Mouse (Mus musculus) gastrocnemius, adult 2 months (tissue): ENCODE results near the gene Magel2. TPM values are rescaled to one million over a fixed set of nuclear protein-coding genes. Genes with fewer than 3 reads are reported as not detected.

Experiments used
- DNase-seq: peaks from one replicate; pipeline ENCODE4 v3.0.0; 2022
- H3K27ac ChIP-seq: fragments of 200-600 bp; 2 replicates; pipeline ENCODE4 v1.8.1; 2022; ENCODE audit warnings: mild to moderate bottlenecking
- H3K4me3 ChIP-seq: fragments of 200-600 bp; 2 replicates; pipeline ENCODE4 v1.8.1; 2022; ENCODE audit warnings: mild to moderate bottlenecking, moderate library complexity
- CTCF ChIP-seq: fragments of 200-600 bp; IDR thresholded peaks from 2 replicates; pipeline ENCODE4 v1.8.1; 2022; ENCODE audit warnings: antibody characterized with exemption, mild to moderate bottlenecking, moderate library complexity
- intact Hi-C: fragments of 180-260 bp; cut with DNase I; formaldehyde crosslinking; loops from one replicate; pipeline ENCODE4 v1.15.1; 2025
- long read RNA-seq, 2 experiments: library from polyadenylated mRNA; stranded (forward); transcript quantifications; one replicate each; pipeline ENCODE4 v2.0.0; 2021
- total RNA-seq, 2 experiments: library from RNA; stranded (reverse); gene quantifications; 2 replicates each; pipeline ENCODE4 v1.2.3; 2021

Magel2 gene
- total RNA-seq = not detected
- long read RNA-seq, experiment 1 = 0 reads
- long read RNA-seq, experiment 2 = 0 reads

- H3K27ac ChIP-seq = no peak within 1 kb of the TSS
- no peak for DNase-seq
- H3K4me3 ChIP-seq = peak within 1 kb of the TSS; percentile 52
- intact Hi-C loops = no loop called here
- no peak for TF ChIP-seq CTCF
These were observed at the start of gene Magel2 for GRCm38 (mm10) chr7:62376510-62377304. Gene Magel2 (plus strand): TSS chr7:62377010.

GRCm38 (mm10) chr7:62345411-62345810 is 31.4 kb upstream of the Magel2 start:
- Histone ChIP-seq H3K4me3 (no peak overlapping the region), H3K27ac (no peak overlapping the region)
- intact Hi-C loops = no loop called here
- peak; percentile 15 for DNase-seq
- no peak for TF ChIP-seq CTCF

- H3K4me3 ChIP-seq = no peak within 1 kb of the TSS
- no peak for DNase-seq
- H3K27ac ChIP-seq = no peak within 1 kb of the TSS
- TF ChIP-seq CTCF = no peak
- intact Hi-C loops = no loop called here
These were observed 30.5 kb upstream of the Magel2 start, which contains the start of gene Ndn for GRCm38 (mm10) chr7:62346269-62346668. Gene Ndn (plus strand): TSS chr7:62346569.

- intact Hi-C loops = no loop called here
- Histone ChIP-seq H3K27ac (peak overlapping the region; percentile 66), H3K4me3 (peak overlapping the region; percentile 76)
- TF ChIP-seq CTCF = no peak
- DNase-seq = peak; percentile 85
These were observed 28.6 kb upstream of the Magel2 start for GRCm38 (mm10) chr7:62348106-62348803.

GRCm38 (mm10) chr7:62348804-62349190 is 28.0 kb upstream of the Magel2 start:
- no peak overlapping the region; the same call in 1 of the 2 replicates for H3K27ac ChIP-seq
- no peak for DNase-seq
- peak overlapping the region; percentile 76 for H3K4me3 ChIP-seq
- intact Hi-C loops = no loop called here
- no peak for TF ChIP-seq CTCF

- no peak overlapping the region for H3K4me3 ChIP-seq
- H3K27ac ChIP-seq = no peak overlapping the region
- no peak for TF ChIP-seq CTCF
- intact Hi-C loops = no loop called here
- no peak for DNase-seq
These were observed 25.5 kb upstream of the Magel2 start for GRCm38 (mm10) chr7:62351266-62351665.

GRCm38 (mm10) chr7:62365039-62365636 is 11.7 kb upstream of the Magel2 start:
- DNase-seq = no peak
- intact Hi-C loops = no loop called here
- Histone ChIP-seq H3K27ac (no peak overlapping the region), H3K4me3 (no peak overlapping the region)
- TF ChIP-seq CTCF = no peak

- TF ChIP-seq CTCF = no peak
- intact Hi-C loops = no loop called here
- Histone ChIP-seq H3K27ac (no peak overlapping the region), H3K4me3 (no peak overlapping the region)
- DNase-seq = no peak
These were observed 10.1 kb upstream of the Magel2 start for GRCm38 (mm10) chr7:62366730-62367129.

GRCm38 (mm10) chr7:62375658-62376057 is 1.2 kb upstream of the Magel2 start:
- no peak overlapping the region for H3K4me3 ChIP-seq
- DNase-seq = no peak
- intact Hi-C loops = no loop called here
- TF ChIP-seq CTCF = peak; percentile 50
- H3K27ac ChIP-seq = no peak overlapping the region

GRCm38 (mm10) chr7:62377313-62377712 is 503 bp downstream of the Magel2 start:
- intact Hi-C loops = no loop called here
- H3K27ac ChIP-seq = no peak overlapping the region
- TF ChIP-seq CTCF = no peak
- no peak for DNase-seq
- peak overlapping the region; percentile 52 for H3K4me3 ChIP-seq

GRCm38 (mm10) chr7:62378529-62378928 is 1.7 kb downstream of the Magel2 start:
- DNase-seq = no peak
- Histone ChIP-seq H3K4me3 (no peak overlapping the region), H3K27ac (no peak overlapping the region)
- no peak for TF ChIP-seq CTCF
- intact Hi-C loops = no loop called here

GRCm38 (mm10) chr7:62382391-62382790 is 5.6 kb downstream of the Magel2 start:
- TF ChIP-seq CTCF = peak; percentile 75
- peak; percentile 29 for DNase-seq
- intact Hi-C loops = loop anchor here (5.0 kb wide), 1 partner anchor 155 kb away; no protein-coding TSS in a partner anchor
- Histone ChIP-seq H3K4me3 (peak overlapping the region; percentile 53), H3K27ac (no peak overlapping the region)

GRCm38 (mm10) chr7:62388291-62388690 is 11.5 kb downstream of the Magel2 start:
- intact Hi-C loops = no loop called here
- no peak overlapping the region for H3K27ac ChIP-seq

More at GRCm38 (mm10) chr7:62388291-62388690, 11.5 kb downstream of the Magel2 start:
- TF ChIP-seq CTCF = peak; percentile 26
- DNase-seq = no peak
- H3K4me3 ChIP-seq = no peak overlapping the region
